In genomic region chr9:14988606-14989293, GRCm38 (mm10) we compare ENCODE assay signal across 13 mouse cellular contexts.
"Had no signal": no experiment of that assay in that cellular context is flagged by ENCODE, and none has a peak within 500 bp of the region (broad histone marks: within the 10 kb centered on the region; RNA-seq: fewer than 3 reads in every experiment).

No protein-coding gene starts in this region.

- H3K36me3 ChIP-seq: liver, embryonic 13.5 days; lung, embryonic 15.5 days; neural tube, embryonic 12.5 days had no signal

- ATAC-seq: liver, postnatal 0 days had no signal

- H3K4me3 ChIP-seq: left cerebral cortex, adult 2 months; liver, embryonic 13.5 days; lung, embryonic 15.5 days; neural tube, embryonic 12.5 days had no signal

- H3K9me3 ChIP-seq: liver, embryonic 13.5 days; lung, embryonic 15.5 days; neural tube, embryonic 12.5 days had no signal

- H3K4me1 ChIP-seq: liver, embryonic 13.5 days; lung, embryonic 15.5 days; neural tube, embryonic 12.5 days had no signal

- DNase-seq: kidney, adult 11 months; kidney, postnatal 10 days; liver; liver, embryonic 13.5 days; liver, postnatal 0 days; lung, postnatal 14 days; right cerebral cortex, postnatal 4 days; spleen, adult 18-20 months; thymus, postnatal 36 days had no signal

- H3K27ac ChIP-seq: left cerebral cortex, adult 2 months; liver, embryonic 13.5 days; lung, embryonic 15.5 days; macrophage; neural tube, embryonic 12.5 days had no signal

- H3K9ac ChIP-seq: liver, embryonic 13.5 days; liver, postnatal 0 days; lung, embryonic 15.5 days; neural tube, embryonic 12.5 days had no signal

- H3K4me2 ChIP-seq: liver, embryonic 13.5 days; lung, embryonic 15.5 days; neural tube, embryonic 12.5 days had no signal

- H3K27me3 ChIP-seq: liver, embryonic 13.5 days; lung, embryonic 15.5 days; neural tube, embryonic 12.5 days had no signal
